Mouse (Mus musculus): Measurements from ENCODE around the gene Phka1. TPM values are rescaled to one million over a fixed set of nuclear protein-coding genes. Genes with fewer than 3 reads are reported as not detected.

Gene Phka1
- polyA plus RNA-seq, 1 experiment from 2014 or later, result 8.9 TPM

DNA sequence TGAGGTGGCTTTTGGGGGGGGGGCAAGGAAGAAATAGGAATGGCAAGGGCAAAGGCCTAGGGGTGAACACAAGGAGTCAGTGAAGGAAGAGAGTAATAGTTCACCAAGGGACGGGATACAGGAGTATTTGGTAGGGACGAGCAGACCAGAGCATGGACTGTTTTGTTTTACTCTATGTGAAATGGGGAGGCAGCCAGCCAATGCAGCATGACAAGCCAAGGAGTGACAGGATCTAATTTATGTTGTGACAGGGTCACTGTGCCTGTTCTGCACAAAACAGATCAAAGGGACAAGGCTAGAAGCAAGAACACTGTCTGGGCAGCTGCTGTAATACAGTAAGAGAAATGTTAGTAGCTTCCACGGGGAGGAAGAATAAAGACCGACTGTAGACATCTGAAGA is 164.4 kb downstream of the Phka1 start:
- Histone ChIP-seq H3K4me1 (ENCODE audit: control insufficient read depth, insufficient read depth, low read depth, low read length) (no peaks in the 10 kb centered on the region), H3K27me3 (replicated peaks; ENCODE audit: control insufficient read depth, insufficient read depth, low read length) (peaks cover 3% of the 10 kb centered on the region; the same call in 1 of the 2 replicates), H3K9ac (ENCODE audit: low read depth, low read length) (no peak overlapping the region), H3K4me3 (ENCODE audit: low read length) (no peak overlapping the region), H3K4me2 (ENCODE audit: low read length) (no peak overlapping the region), H3K36me3 (ENCODE audit: control insufficient read depth, insufficient read depth, low read length) (no peaks in the 10 kb centered on the region), H3K27ac (ENCODE audit: low read depth, low read length) (no peak overlapping the region), H3K9me3 (ENCODE audit: control insufficient read depth, low read length) (no peaks in the 10 kb centered on the region)
- 69% methylated on average over 4 of the region's 4 CpGs for WGBS
- no peak for ATAC-seq

DNA sequence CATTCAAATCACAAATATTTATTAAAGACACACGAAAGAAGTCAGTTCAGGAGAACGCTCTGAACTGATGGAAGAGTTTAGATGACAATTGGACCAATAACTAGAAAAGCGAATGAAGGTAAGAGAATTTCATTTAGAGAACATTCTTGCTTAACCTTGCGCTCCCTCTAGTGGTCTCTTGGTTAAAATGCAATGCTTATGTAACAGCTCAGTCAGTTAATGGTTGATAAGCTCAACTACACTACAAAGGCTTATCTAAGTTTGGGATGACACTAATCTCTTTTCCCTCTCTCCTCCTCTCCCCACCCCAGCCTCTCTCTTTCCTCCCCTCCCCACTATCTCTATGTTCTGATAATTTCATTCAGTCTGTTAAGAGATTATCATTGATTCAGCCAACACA is 165.1 kb downstream of the Phka1 start:
- no peak overlapping the region for H3K4me3 ChIP-seq (ENCODE audit: low read length)
- ATAC-seq, result no peak
- H3K36me3 ChIP-seq (ENCODE audit: control insufficient read depth, insufficient read depth, low read length), result no peaks in the 10 kb centered on the region
- H3K27ac ChIP-seq (ENCODE audit: low read depth, low read length), result no peak overlapping the region
- H3K4me1 ChIP-seq (ENCODE audit: control insufficient read depth, insufficient read depth, low read depth, low read length), result no peaks in the 10 kb centered on the region
- H3K9ac ChIP-seq (ENCODE audit: low read depth, low read length), result no peak overlapping the region
- no peaks in the 10 kb centered on the region for H3K9me3 ChIP-seq (ENCODE audit: control insufficient read depth, low read length)
- H3K4me2 ChIP-seq (ENCODE audit: low read length), result no peak overlapping the region
- 24% methylated on average over 4 of the region's 4 CpGs for WGBS
- no peaks in the 10 kb centered on the region for H3K27me3 ChIP-seq (replicated peaks; ENCODE audit: control insufficient read depth, insufficient read depth, low read length)

- H3K4me2 ChIP-seq (ENCODE audit: low read length), result no peak overlapping the region
- no peak overlapping the region for H3K27ac ChIP-seq (ENCODE audit: low read depth, low read length)
- H3K36me3 ChIP-seq (ENCODE audit: control insufficient read depth, insufficient read depth, low read length), result no peaks in the 10 kb centered on the region
- no peak overlapping the region for H3K4me3 ChIP-seq (ENCODE audit: low read length)
- ATAC-seq, result no peak
- H3K27me3 ChIP-seq (replicated peaks; ENCODE audit: control insufficient read depth, insufficient read depth, low read length), result no peaks in the 10 kb centered on the region
- H3K9ac ChIP-seq (ENCODE audit: low read depth, low read length), result no peak overlapping the region
- H3K9me3 ChIP-seq (ENCODE audit: control insufficient read depth, low read length), result no peaks in the 10 kb centered on the region
- 91% methylated on average over 3 of the region's 3 CpGs for WGBS
- no peaks in the 10 kb centered on the region for H3K4me1 ChIP-seq (ENCODE audit: control insufficient read depth, insufficient read depth, low read depth, low read length)
Observed at GRCm38 (mm10) chrX:102478481-102478880, 165.6 kb downstream of the Phka1 start.

DNA sequence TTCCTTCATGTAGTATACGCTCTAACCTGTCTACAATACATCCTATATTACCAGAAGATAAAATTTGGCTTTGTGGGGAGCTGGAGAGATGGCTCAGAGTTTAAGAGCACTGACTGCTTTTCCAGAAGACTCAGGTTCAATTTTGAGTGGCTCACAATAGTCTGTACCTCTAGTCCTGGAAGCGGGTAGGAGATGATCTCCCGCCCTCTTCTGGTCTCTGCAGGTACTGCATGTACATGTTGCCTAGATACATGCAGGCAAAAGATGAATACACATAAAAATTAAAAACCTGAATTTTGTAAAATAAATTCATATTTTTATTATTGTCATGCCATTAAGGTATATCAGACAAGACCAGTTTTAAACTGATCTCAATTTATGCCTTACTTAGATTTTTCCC is 167.3 kb downstream of the Phka1 start:
- H3K9me3 ChIP-seq (ENCODE audit: control insufficient read depth, low read length), result no peaks in the 10 kb centered on the region
- no peak overlapping the region for H3K27ac ChIP-seq (ENCODE audit: low read depth, low read length)
- no peak overlapping the region for H3K4me3 ChIP-seq (ENCODE audit: low read length)
- H3K4me2 ChIP-seq (ENCODE audit: low read length), result no peak overlapping the region
- H3K4me1 ChIP-seq (ENCODE audit: control insufficient read depth, insufficient read depth, low read depth, low read length), result no peaks in the 10 kb centered on the region
- no peaks in the 10 kb centered on the region for H3K36me3 ChIP-seq (ENCODE audit: control insufficient read depth, insufficient read depth, low read length)
- no peak overlapping the region for H3K9ac ChIP-seq (ENCODE audit: low read depth, low read length)
- 34% methylated on average over 3 of the region's 3 CpGs for WGBS
- no peaks in the 10 kb centered on the region; the same call in 1 of the 2 replicates for H3K27me3 ChIP-seq (replicated peaks; ENCODE audit: control insufficient read depth, insufficient read depth, low read length)
- no peak for ATAC-seq

- no peak overlapping the region for H3K27ac ChIP-seq (ENCODE audit: low read depth, low read length)
- no peaks in the 10 kb centered on the region for H3K4me1 ChIP-seq (ENCODE audit: control insufficient read depth, insufficient read depth, low read depth, low read length)
- no peaks in the 10 kb centered on the region; the same call in 1 of the 2 replicates for H3K27me3 ChIP-seq (replicated peaks; ENCODE audit: control insufficient read depth, insufficient read depth, low read length)
- H3K9me3 ChIP-seq (ENCODE audit: control insufficient read depth, low read length), result no peaks in the 10 kb centered on the region
- H3K4me3 ChIP-seq (ENCODE audit: low read length), result no peak overlapping the region
- H3K36me3 ChIP-seq (ENCODE audit: control insufficient read depth, insufficient read depth, low read length), result no peaks in the 10 kb centered on the region
- no peak overlapping the region for H3K4me2 ChIP-seq (ENCODE audit: low read length)
- 77% methylated on average over 5 of the region's 5 CpGs for WGBS
- no peak for ATAC-seq
- H3K9ac ChIP-seq (ENCODE audit: low read depth, low read length), result no peak overlapping the region
Observed at GRCm38 (mm10) chrX:102475555-102475954, 168.5 kb downstream of the Phka1 start.

Other genes with a start within 250 kb of the Phka1 start
- gene Hdac8, start 138.9 kb downstream of the Phka1 start, polyA plus RNA-seq (2015; fragmentation: Nextera tagmentation; extraction: Ambion mirVana), result 12.1 and 12.3 TPM in 2 replicates
- gene Gm3880, start 42.7 kb upstream of the Phka1 start, polyA plus RNA-seq (2015; fragmentation: Nextera tagmentation; extraction: Ambion mirVana), result not detected in 2 replicates
- not detected in 2 replicates for gene Gm9112, start 63.4 kb upstream of the Phka1 start, polyA plus RNA-seq (2015; fragmentation: Nextera tagmentation; extraction: Ambion mirVana)
- gene Dmrtc1b, start 63.6 kb upstream of the Phka1 start, polyA plus RNA-seq (2015; fragmentation: Nextera tagmentation; extraction: Ambion mirVana), result not detected in 2 replicates
- gene Dmrtc1c1, start 158.7 kb upstream of the Phka1 start, polyA plus RNA-seq (2015; fragmentation: Nextera tagmentation; extraction: Ambion mirVana), result not detected in 2 replicates
- gene Dmrtc1c2, start 210.4 kb upstream of the Phka1 start, polyA plus RNA-seq (2015; fragmentation: Nextera tagmentation; extraction: Ambion mirVana), result not detected in 2 replicates
- not detected in 2 replicates for gene 1700031F05Rik, start 223.7 kb upstream of the Phka1 start, polyA plus RNA-seq (2015; fragmentation: Nextera tagmentation; extraction: Ambion mirVana)

Measured in hindbrain, embryonic 16.5 days (tissue).